Mouse (Mus musculus) midbrain, embryonic 14.5 days (tissue): ENCODE data around the gene Pgm3. TPM values are rescaled to one million over a fixed set of nuclear protein-coding genes. Genes with fewer than 3 reads are reported as not detected.
"Not testable (repeated sequence)": the region's sequence is repeated elsewhere in the genome, so short reads cannot be mapped to it uniquely, and the experiment has no call there.

Experiments
- ATAC-seq: fragments of 200-750 bp; cut with Nextera tagmentation; 2 replicates; pipeline ENCODE4 v1.8.0; 2017; ENCODE audit warnings: moderate number of reproducible peaks, moderate library complexity; ENCODE audit not compliant: low FRiP score, low TSS enrichment
- DNase-seq: peaks from one replicate; pipeline ENCODE4 v3.0.0-alpha.2; 2015
- H3K27ac ChIP-seq: fragments of 300-500 bp; sonication (generic); replicated peaks from 2 replicates; pipeline ENCODE4 v1.5.1; 2014; ENCODE audit warnings: mild to moderate bottlenecking, low read depth, low read length, moderate library complexity
- H3K27me3 ChIP-seq: fragments of 300-500 bp; sonication (generic); 2 replicates; pipeline ENCODE4 v1.6.1; 2014; ENCODE audit warnings: low read length, control low read depth, mixed read lengths; ENCODE audit not compliant: control insufficient read depth, insufficient read depth
- H3K36me3 ChIP-seq: fragments of 300-500 bp; sonication (generic); 2 replicates; pipeline ENCODE4 v1.6.1; 2014; ENCODE audit warnings: low read length, control low read depth; ENCODE audit not compliant: control insufficient read depth, insufficient read depth
- H3K4me1 ChIP-seq: fragments of 300-500 bp; sonication (generic); 2 replicates; pipeline ENCODE4 v1.6.1; 2014; ENCODE audit warnings: mild to moderate bottlenecking, antibody characterized with exemption, low read length, control low read depth; ENCODE audit not compliant: control insufficient read depth, insufficient read depth
- H3K4me2 ChIP-seq: fragments of 300-500 bp; sonication (generic); 2 replicates; pipeline ENCODE4 v1.6.1; 2014; ENCODE audit warnings: mild to moderate bottlenecking, low read length, moderate library complexity
- H3K4me3 ChIP-seq: fragments of 300-500 bp; sonication (generic); replicated peaks from 2 replicates; pipeline ENCODE4 v1.5.1; 2014; ENCODE audit warnings: low read depth, low read length
- H3K9ac ChIP-seq: fragments of 300-500 bp; sonication (generic); replicated peaks from 2 replicates; pipeline ENCODE4 v1.6.1; 2014; ENCODE audit warnings: mild to moderate bottlenecking, low read length, moderate library complexity
- H3K9me3 ChIP-seq: fragments of 300-500 bp; sonication (generic); 2 replicates; pipeline ENCODE4 v1.6.1; 2016; ENCODE audit warnings: low read length, control low read depth, mixed read lengths; ENCODE audit not compliant: control insufficient read depth
- WGBS: fragments of 180-500 bp; shearing (Covaris S2); extraction: QIAGEN DNeasy Blood & Tissue Kit; methylation state at CpG from one replicate; pipeline ENCODE4 v1.1.7; 2014; 5-methylcytosine and 5-hydroxymethylcytosine counted together
- polyA plus RNA-seq: library from polyadenylated mRNA; unstranded; fragments of >200 nt; fragmentation: Nextera tagmentation; extraction: Ambion mirVana; gene quantifications from 2 replicates; pipeline ENCODE4 v1.2.1, GENCODE M21; 2014

Pgm3 gene
- polyA plus RNA-seq, result 31.6 and 32.6 TPM in 2 replicates

- ATAC-seq (peak; percentile 99), DNase-seq (peak; percentile 97)
- WGBS, result under 1% methylated on average over 59 of the region's 59 CpGs
- H3K4me1 ChIP-seq, result peaks cover 10% of the 10 kb centered on the region; the same call in 1 of the 2 replicates
- H3K9ac ChIP-seq, result peak within 1 kb of the TSS; percentile 69
- peaks cover 27% of the 10 kb centered on the region for H3K36me3 ChIP-seq
- H3K4me2 ChIP-seq, result peak within 1 kb of the TSS; percentile 100
- no peaks in the 10 kb centered on the region for H3K9me3 ChIP-seq
- H3K27me3 ChIP-seq, result no peaks in the 10 kb centered on the region
- peak within 1 kb of the TSS; percentile 71 for H3K27ac ChIP-seq
- H3K4me3 ChIP-seq, result peak within 1 kb of the TSS; percentile 71
These were observed at the start of gene Pgm3, which contains the start of gene Rwdd2a for GRCm38 (mm10) chr9:86571540-86572135. TSS of gene Pgm3 (minus strand) at chr9:86571842. TSS of gene Rwdd2a (plus strand) at chr9:86571991.

- Histone ChIP-seq H3K36me3 (no peaks in the 10 kb centered on the region), H3K9me3 (no peaks in the 10 kb centered on the region), H3K9ac (no peak overlapping the region), H3K4me3 (no peak overlapping the region), H3K4me1 (no peaks in the 10 kb centered on the region), H3K27me3 (no peaks in the 10 kb centered on the region), H3K4me2 (no peak overlapping the region), H3K27ac (no peak overlapping the region)
- DNase-seq (no peak), ATAC-seq (no peak)
- WGBS, result 62% methylated on average over 10 of the region's 10 CpGs
These were observed 47.9 kb upstream of the Pgm3 start for GRCm38 (mm10) chr9:86619341-86620139.

GRCm38 (mm10) chr9:86617837-86618492 lies 46.3 kb upstream of the Pgm3 start:
- no peak overlapping the region for H3K4me2 ChIP-seq
- H3K36me3 ChIP-seq, result no peaks in the 10 kb centered on the region
- DNase-seq (no peak), ATAC-seq (no peak)
- H3K4me3 ChIP-seq, result no peak overlapping the region
- H3K4me1 ChIP-seq, result no peaks in the 10 kb centered on the region
- no peaks in the 10 kb centered on the region for H3K9me3 ChIP-seq
- H3K27me3 ChIP-seq, result no peaks in the 10 kb centered on the region
- WGBS, result 87% methylated on average over 7 of the region's 7 CpGs
- no peak overlapping the region for H3K9ac ChIP-seq
- no peak overlapping the region for H3K27ac ChIP-seq

- no peak for DNase-seq
- H3K4me3 ChIP-seq, result no peak overlapping the region
- no peaks in the 10 kb centered on the region for H3K27me3 ChIP-seq
- peaks cover 3% of the 10 kb centered on the region; the same call in 1 of the 2 replicates for H3K36me3 ChIP-seq
- no peaks in the 10 kb centered on the region for H3K4me1 ChIP-seq
- H3K9ac ChIP-seq, result no peak overlapping the region
- WGBS, result 86% methylated on average over 1 of the region's 1 CpGs
- no peaks in the 10 kb centered on the region for H3K9me3 ChIP-seq
- no peak for ATAC-seq
- no peak overlapping the region for H3K4me2 ChIP-seq
- H3K27ac ChIP-seq, result no peak overlapping the region
These were observed 44.1 kb upstream of the Pgm3 start for GRCm38 (mm10) chr9:86615765-86616164.

GRCm38 (mm10) chr9:86612091-86612490 lies 40.4 kb upstream of the Pgm3 start:
- no peak for ATAC-seq
- Histone ChIP-seq H3K9ac (no peak overlapping the region), H3K4me1 (no peaks in the 10 kb centered on the region), H3K9me3 (no peaks in the 10 kb centered on the region), H3K36me3 (peaks cover 5% of the 10 kb centered on the region; the same call in 1 of the 2 replicates), H3K4me2 (no peak overlapping the region), H3K27me3 (no peaks in the 10 kb centered on the region), H3K27ac (no peak overlapping the region), H3K4me3 (no peak overlapping the region)
- WGBS, result 92% methylated on average over 4 of the region's 4 CpGs
- DNase-seq, result no peak

- no peak for ATAC-seq
- DNase-seq, result no peak
- Histone ChIP-seq H3K36me3 (0 out of 2 replicates have a peak, but pooled peaks cover 1% of the 10 kb centered on the region), H3K9me3 (no peaks in the 10 kb centered on the region), H3K27me3 (no peaks in the 10 kb centered on the region), H3K4me1 (no peaks in the 10 kb centered on the region), H3K27ac (no peak overlapping the region), H3K4me3 (no peak overlapping the region), H3K4me2 (no peak overlapping the region), H3K9ac (no peak overlapping the region)
- WGBS, result 92% methylated on average over 6 of the region's 6 CpGs
These were observed 34.1 kb upstream of the Pgm3 start for GRCm38 (mm10) chr9:86605776-86606175.

- Histone ChIP-seq H3K9me3 (no peaks in the 10 kb centered on the region), H3K27me3 (no peaks in the 10 kb centered on the region), H3K4me2 (no peak overlapping the region), H3K36me3 (0 out of 2 replicates have a peak, but pooled peaks cover 2% of the 10 kb centered on the region), H3K4me3 (no peak overlapping the region), H3K9ac (no peak overlapping the region), H3K4me1 (no peaks in the 10 kb centered on the region), H3K27ac (no peak overlapping the region)
- DNase-seq (no peak), ATAC-seq (no peak)
- WGBS, result 69% methylated on average over 8 of the region's 8 CpGs
These were observed 28.2 kb upstream of the Pgm3 start for GRCm38 (mm10) chr9:86599723-86600303.

- not testable (repeated sequence) for DNase-seq, H3K27ac ChIP-seq, H3K27me3 ChIP-seq, H3K9me3 ChIP-seq, H3K9ac ChIP-seq, H3K4me3 ChIP-seq, H3K36me3 ChIP-seq, H3K4me2 ChIP-seq, ATAC-seq, H3K4me1 ChIP-seq
These were observed 25.3 kb upstream of the Pgm3 start for GRCm38 (mm10) chr9:86596983-86597382.
